Mouse (Mus musculus) kidney, embryonic 14.5 days (tissue): ENCODE measurements around the gene Smpd2. TPM values are rescaled to one million over a fixed set of nuclear protein-coding genes. Genes with fewer than 3 reads are reported as not detected.

Experiments
- ATAC-seq: fragments of 200-750 bp; cut with Nextera tagmentation; 2 replicates; pipeline ENCODE4 v1.8.0; 2017; ENCODE audit warnings: moderate number of reproducible peaks, mild to moderate bottlenecking, moderate TSS enrichment, moderate library complexity; ENCODE audit not compliant: low FRiP score, low TSS enrichment
- H3K27ac ChIP-seq: fragments of 300-500 bp; sonication (generic); 2 replicates; pipeline ENCODE4 v1.5.1; 2014; ENCODE audit warnings: low read depth, mild to moderate bottlenecking, low read length, moderate library complexity, mixed read lengths
- H3K27me3 ChIP-seq: fragments of 300-500 bp; sonication (generic); 2 replicates; pipeline ENCODE4 v1.6.1; 2014; ENCODE audit warnings: mild to moderate bottlenecking, low read length; ENCODE audit not compliant: control insufficient read depth, insufficient read depth
- H3K36me3 ChIP-seq: fragments of 300-500 bp; sonication (generic); 2 replicates; pipeline ENCODE4 v1.6.1; 2014; ENCODE audit warnings: low read length, mixed read lengths; ENCODE audit not compliant: control insufficient read depth, insufficient read depth
- H3K4me1 ChIP-seq: fragments of 300-500 bp; sonication (generic); 2 replicates; pipeline ENCODE4 v1.6.1; 2014; ENCODE audit warnings: low read length, mixed read lengths; ENCODE audit not compliant: control insufficient read depth, insufficient read depth
- H3K4me2 ChIP-seq: fragments of 300-500 bp; sonication (generic); replicated peaks from 2 replicates; pipeline ENCODE4 v1.6.1; 2014; ENCODE audit warnings: low read depth, mild to moderate bottlenecking, low read length
- H3K4me3 ChIP-seq: fragments of 300-500 bp; sonication (generic); 2 replicates; pipeline ENCODE4 v1.5.1; 2014; ENCODE audit warnings: mild to moderate bottlenecking, low read length
- H3K9ac ChIP-seq: fragments of 300-500 bp; sonication (generic); 2 replicates; pipeline ENCODE4 v1.6.1; 2014; ENCODE audit warnings: low read depth, mild to moderate bottlenecking, low read length, moderate library complexity
- H3K9me3 ChIP-seq: fragments of 300-500 bp; sonication (generic); 2 replicates; pipeline ENCODE4 v1.6.1; 2016; ENCODE audit warnings: low read length; ENCODE audit not compliant: control insufficient read depth
- WGBS: fragments of 180-500 bp; shearing (Covaris S2); extraction: QIAGEN DNeasy Blood & Tissue Kit; methylation state at CpG from one replicate; pipeline ENCODE4 v1.1.7; 2014; 5-methylcytosine and 5-hydroxymethylcytosine counted together
- polyA plus RNA-seq: library from polyadenylated mRNA; unstranded; fragments of >200 nt; fragmentation: Nextera tagmentation; extraction: Ambion mirVana; gene quantifications from 2 replicates; pipeline ENCODE4 v1.2.1, GENCODE M21; 2014

Smpd2 gene
- polyA plus RNA-seq, 1 experiment from 2014 or later = 59.2 TPM

DNA sequence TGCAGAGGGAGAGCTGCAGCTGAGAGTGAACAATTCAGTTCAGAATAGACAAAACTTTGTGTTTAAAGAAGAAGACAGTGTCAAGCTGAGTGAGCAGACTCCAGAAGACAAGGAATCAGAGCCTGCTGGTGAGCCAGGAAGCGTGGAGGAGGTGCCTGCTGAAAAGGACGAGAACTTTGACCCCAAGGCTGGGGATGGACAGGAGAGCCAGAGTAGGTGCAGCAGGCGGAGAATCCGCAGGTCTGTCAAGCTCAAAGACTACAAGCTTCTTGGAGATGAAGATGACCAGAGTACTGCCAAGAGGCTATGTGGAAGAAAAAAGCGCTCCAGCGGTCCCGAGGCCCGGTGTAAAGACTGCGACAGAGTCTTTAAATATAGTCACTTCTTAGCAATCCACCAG, 38.5 kb downstream of the Smpd2 start:
- Histone ChIP-seq H3K4me1 (peaks cover 7% of the 10 kb centered on the region), H3K27me3 (no peaks in the 10 kb centered on the region), H3K9ac (no peak overlapping the region), H3K9me3 (no peaks in the 10 kb centered on the region), H3K4me2 (no peak overlapping the region), H3K27ac (no peak overlapping the region), H3K36me3 (peaks cover 15% of the 10 kb centered on the region; the same call in 1 of the 2 replicates), H3K4me3 (no peak overlapping the region)
- 90% methylated on average over 9 of the region's 9 CpGs for WGBS
- ATAC-seq = no peak

DNA sequence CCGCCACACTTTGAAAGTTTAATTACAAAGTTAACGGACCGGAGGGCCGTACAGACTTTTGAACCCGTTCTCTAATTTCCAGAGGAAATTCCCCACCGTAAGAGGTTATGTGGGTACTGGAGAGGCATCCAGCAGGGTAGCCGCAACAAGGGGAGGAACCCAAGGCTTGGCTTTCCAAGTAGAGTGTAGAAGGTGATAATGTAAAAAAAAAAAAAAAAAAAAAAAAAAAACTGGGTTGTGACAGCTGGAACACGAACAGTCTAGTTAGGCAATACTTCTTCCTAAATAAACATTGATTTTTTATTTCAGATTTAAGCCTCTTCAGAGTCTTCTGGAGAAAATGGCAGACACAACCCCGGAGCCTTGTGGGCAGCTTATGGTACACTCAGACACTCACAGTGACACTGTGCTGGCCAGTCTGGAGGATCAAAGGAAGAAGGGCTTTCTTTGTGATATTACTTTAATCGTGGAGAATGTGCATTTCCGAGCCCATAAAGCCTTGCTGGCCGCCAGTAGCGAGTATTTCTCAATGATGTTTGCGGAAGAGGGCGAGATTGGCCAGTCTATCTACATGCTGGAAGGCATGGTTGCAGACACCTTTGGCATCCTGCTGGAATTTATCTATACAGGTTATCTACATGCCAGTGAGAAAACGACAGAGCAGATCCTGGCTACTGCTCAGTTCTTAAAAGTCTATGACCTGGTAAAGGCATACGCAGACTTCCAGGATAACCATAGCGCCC, 39.2 kb downstream of the Smpd2 start:
- Histone ChIP-seq H3K4me3 (peak overlapping the region; percentile 91), H3K4me2 (peak overlapping the region; percentile 56), H3K36me3 (peaks cover 8% of the 10 kb centered on the region; the same call in 1 of the 2 replicates), H3K4me1 (peaks cover 7% of the 10 kb centered on the region), H3K27me3 (no peaks in the 10 kb centered on the region), H3K9me3 (no peaks in the 10 kb centered on the region), H3K27ac (peak overlapping the region; percentile 56; the same call in 1 of the 2 replicates), H3K9ac (peak overlapping the region; percentile 87)
- 53% methylated on average over 18 of the region's 18 CpGs for WGBS
- ATAC-seq = peak; percentile 21

DNA sequence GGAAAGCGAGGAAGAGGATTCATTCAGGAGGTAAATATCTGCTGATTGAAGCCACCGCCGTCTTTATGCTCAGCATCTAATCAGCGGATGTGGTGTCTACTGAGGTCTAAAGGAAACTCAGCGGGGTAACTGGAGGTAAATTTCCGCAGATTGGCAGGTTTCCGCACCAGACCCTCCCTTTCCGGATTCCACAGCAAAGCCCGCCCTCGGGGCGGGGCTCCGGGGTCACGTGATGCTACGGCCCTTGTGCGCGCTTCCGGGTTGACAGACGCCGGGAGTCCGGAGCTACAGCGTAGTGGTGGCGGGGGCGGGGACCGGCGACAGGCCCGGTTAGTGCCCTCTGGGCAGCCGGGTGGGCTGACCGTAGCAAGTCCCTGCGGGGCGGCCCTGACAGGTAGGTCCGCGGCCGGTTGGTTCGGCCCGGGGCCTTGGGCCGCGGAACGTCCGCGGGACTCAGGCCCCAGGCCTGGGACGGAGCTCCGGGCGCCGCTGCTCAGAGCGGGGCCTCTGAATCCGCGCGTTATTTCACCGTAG, 40.0 kb downstream of the Smpd2 start, which contains the start of gene Zbtb24:
Gene Zbtb24, plus strand, starts transcription at position 247 of the 534 bp plus-strand sequence.
- peak; percentile 94 for ATAC-seq

DNA sequence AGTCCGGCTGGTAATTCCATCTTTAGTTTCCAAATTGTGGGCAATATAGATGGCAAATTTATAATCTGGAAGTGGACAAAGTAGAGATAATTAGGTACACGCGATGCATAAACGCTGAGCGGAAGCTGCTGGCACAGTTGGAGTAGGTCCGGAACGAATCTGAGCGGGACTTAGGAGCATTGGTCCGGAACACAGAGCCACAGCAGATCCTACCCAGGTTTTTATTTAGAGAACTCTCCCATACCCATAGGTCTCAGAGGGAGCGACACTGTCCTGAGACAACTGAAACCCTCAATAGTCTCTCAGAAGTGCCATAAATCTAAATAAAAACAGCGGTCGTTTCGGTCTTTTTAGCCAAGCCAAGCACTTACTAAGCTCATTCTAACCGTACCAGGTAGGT, 40.5 kb downstream of the Smpd2 start:
- ATAC-seq = peak; percentile 77
- Histone ChIP-seq H3K4me3 (peak overlapping the region; percentile 91), H3K9ac (peak overlapping the region; percentile 40; the same call in 1 of the 2 replicates), H3K4me2 (peak overlapping the region; percentile 55), H3K36me3 (peaks cover 5% of the 10 kb centered on the region; the same call in 1 of the 2 replicates), H3K27ac (peak overlapping the region; percentile 53; the same call in 1 of the 2 replicates), H3K4me1 (peaks cover 7% of the 10 kb centered on the region), H3K9me3 (no peaks in the 10 kb centered on the region), H3K27me3 (no peaks in the 10 kb centered on the region)
- 9% methylated on average over 14 of the region's 14 CpGs for WGBS

More for the DNA sequence above, 40.0 kb downstream of the Smpd2 start, which contains the start of gene Zbtb24:
- H3K4me3 ChIP-seq = peak within 1 kb of the TSS; percentile 91
- peak within 1 kb of the TSS; percentile 56; the same call in 1 of the 2 replicates for H3K27ac ChIP-seq
- H3K36me3 ChIP-seq = peaks cover 7% of the 10 kb centered on the region; the same call in 1 of the 2 replicates
- H3K4me1 ChIP-seq = peaks cover 7% of the 10 kb centered on the region
- under 1% methylated on average over 49 of the region's 49 CpGs for WGBS
- H3K4me2 ChIP-seq = peak within 1 kb of the TSS; percentile 56
- peak within 1 kb of the TSS; percentile 87 for H3K9ac ChIP-seq
- no peaks in the 10 kb centered on the region for H3K27me3 ChIP-seq
- no peaks in the 10 kb centered on the region for H3K9me3 ChIP-seq

DNA sequence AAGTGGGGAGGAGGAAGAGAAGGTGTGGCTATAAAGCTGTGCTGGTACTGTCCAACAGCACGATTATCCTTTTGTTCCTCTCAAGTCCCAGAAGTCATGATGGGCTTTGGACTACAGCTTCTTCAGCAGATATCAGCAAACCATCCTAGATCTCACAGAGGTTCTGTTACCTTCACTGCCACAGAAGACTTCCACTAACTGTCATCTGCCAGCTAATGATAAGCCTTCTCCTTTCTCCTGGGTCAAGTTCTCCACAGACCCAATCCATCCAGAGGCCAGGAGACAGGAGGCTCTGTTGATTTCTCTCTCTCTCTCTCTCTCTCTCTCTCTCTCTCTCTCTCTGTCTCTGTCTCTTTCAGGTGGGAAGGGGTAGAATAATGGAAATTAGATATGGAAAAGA, 42.0 kb downstream of the Smpd2 start:
- Histone ChIP-seq H3K9me3 (no peaks in the 10 kb centered on the region), H3K4me3 (no peak overlapping the region), H3K27ac (no peak overlapping the region), H3K27me3 (no peaks in the 10 kb centered on the region), H3K9ac (no peak overlapping the region), H3K4me2 (no peak overlapping the region), H3K36me3 (peaks cover 5% of the 10 kb centered on the region; the same call in 1 of the 2 replicates), H3K4me1 (peaks cover 7% of the 10 kb centered on the region)
- no peak for ATAC-seq
- 83% methylated on average over 1 of the region's 1 CpGs for WGBS

Other genes starting within 250 kb of the Smpd2 start
- 10.1 and 15.3 TPM in 2 replicates for gene Fig4, start 187.1 kb downstream of the Smpd2 start, polyA plus RNA-seq
- gene Ak9, start 186.4 kb downstream of the Smpd2 start, polyA plus RNA-seq = 0.06 TPM in 1 of 2 replicates, not detected in the other
- 13.5 and 19.2 TPM in 2 replicates for gene Zbtb24, start 40.0 kb downstream of the Smpd2 start, polyA plus RNA-seq
- 22.8 and 33.6 TPM in 2 replicates for gene Mical1, start 14.1 kb downstream of the Smpd2 start, polyA plus RNA-seq
- gene Ppil6, start 70 bp upstream of the Smpd2 start, polyA plus RNA-seq = 1.2 and 3.1 TPM in 2 replicates
- gene Cd164, start 29.0 kb upstream of the Smpd2 start, polyA plus RNA-seq = 134 and 221 TPM in 2 replicates
- gene Ccdc162, start 226.3 kb upstream of the Smpd2 start, polyA plus RNA-seq = 0.15 and 0.33 TPM in 2 replicates